In the genomic region with DNA sequence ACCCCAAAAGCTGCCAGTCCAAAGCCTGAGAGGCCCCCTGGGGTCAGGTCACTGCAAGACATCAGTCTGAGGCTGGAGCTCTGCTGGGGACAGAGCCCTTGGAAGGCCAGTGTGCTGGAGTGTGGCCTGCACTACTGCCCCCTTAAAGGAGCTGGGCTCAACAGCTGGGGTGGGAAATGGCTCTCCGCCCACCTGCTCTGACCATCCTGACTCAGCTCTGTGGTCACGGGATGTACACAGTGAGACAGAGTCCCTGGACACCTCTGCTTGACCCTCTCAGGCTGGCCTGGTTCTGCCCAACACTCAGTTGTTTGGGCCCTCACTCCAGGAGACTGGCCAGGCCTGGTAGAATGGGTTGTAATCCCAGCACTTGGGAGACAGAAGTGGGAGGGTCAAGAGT, we compare ENCODE assay signal across 22 mouse cellular contexts. TPM values are rescaled to one million over a fixed set of nuclear protein-coding genes. Genes with fewer than 3 reads are reported as not detected.
"Had no signal": no experiment of that assay in that cellular context is flagged by ENCODE, and none has a peak within 500 bp of the region (broad histone marks: within the 10 kb centered on the region; RNA-seq: fewer than 3 reads in every experiment).

No protein-coding gene starts in this region.

- H3K27ac ChIP-seq: liver, embryonic 13.5 days; liver, embryonic 15.5 days; lung, embryonic 15.5 days; macrophage; midbrain, embryonic 12.5 days; midbrain, embryonic 15.5 days; neural tube, embryonic 13.5 days; neural tube, embryonic 15.5 days had no signal

- H3K27me3 ChIP-seq: lung, embryonic 15.5 days; midbrain, embryonic 15.5 days; neural tube, embryonic 13.5 days; neural tube, embryonic 15.5 days had no signal

- DNase-seq: liver, embryonic 13.5 days; liver, postnatal 0 days; lung, adult 2 months; lung, postnatal 14 days; lung, postnatal 36 days; retina, postnatal 1 day; right cerebral cortex, adult 18-20 months; right cerebral cortex, postnatal 25 days; right cerebral cortex, postnatal 4 days; spleen, adult 18-20 months; thymus, adult 18-20 months; thymus, postnatal 25 days had no signal

- H3K4me1 ChIP-seq: lung, embryonic 15.5 days; midbrain, embryonic 12.5 days; midbrain, embryonic 15.5 days; neural tube, embryonic 15.5 days had no signal

- H3K9me3 ChIP-seq: liver, embryonic 13.5 days; liver, embryonic 15.5 days; lung, embryonic 15.5 days; megakaryocyte, embryonic 14.5 days; midbrain, embryonic 12.5 days; midbrain, embryonic 15.5 days; neural tube, embryonic 13.5 days; neural tube, embryonic 15.5 days had no signal

- H3K9ac ChIP-seq: liver, embryonic 13.5 days; liver, embryonic 15.5 days; liver, postnatal 0 days; lung, embryonic 15.5 days; midbrain, embryonic 12.5 days; midbrain, embryonic 15.5 days; neural tube, embryonic 13.5 days; neural tube, embryonic 15.5 days had no signal

- H3K36me3 ChIP-seq: liver, embryonic 15.5 days; lung, embryonic 15.5 days had no signal

- ATAC-seq: liver, postnatal 0 days; lung, postnatal 0 days; midbrain, embryonic 15.5 days had no signal

- H3K4me2 ChIP-seq: liver, embryonic 13.5 days; liver, embryonic 15.5 days; lung, embryonic 15.5 days; midbrain, embryonic 12.5 days; midbrain, embryonic 15.5 days; neural tube, embryonic 13.5 days; neural tube, embryonic 15.5 days had no signal

- H3K4me3 ChIP-seq: liver, embryonic 13.5 days; liver, embryonic 15.5 days; lung, embryonic 15.5 days; megakaryocyte, embryonic 14.5 days; midbrain, embryonic 12.5 days; midbrain, embryonic 15.5 days; neural tube, embryonic 13.5 days; neural tube, embryonic 15.5 days had no signal

RNA-seq across cellular contexts. Expression of gene Asic3, which starts 3.7 kb away (rescaled TPM):
- total RNA-seq: monocyte, adult 5-6 weeks had no signal
- polyA plus RNA-seq: liver, embryonic 13.5 days; liver, embryonic 15.5 days; liver, postnatal 0 days; macrophage had no signal

RNA-seq across cellular contexts. Expression of gene Atg9b, which starts 17.5 kb away (rescaled TPM):
- total RNA-seq: monocyte, adult 5-6 weeks had no signal
